ENCODE assay signal across 8 mouse cellular contexts in the genomic region with DNA sequence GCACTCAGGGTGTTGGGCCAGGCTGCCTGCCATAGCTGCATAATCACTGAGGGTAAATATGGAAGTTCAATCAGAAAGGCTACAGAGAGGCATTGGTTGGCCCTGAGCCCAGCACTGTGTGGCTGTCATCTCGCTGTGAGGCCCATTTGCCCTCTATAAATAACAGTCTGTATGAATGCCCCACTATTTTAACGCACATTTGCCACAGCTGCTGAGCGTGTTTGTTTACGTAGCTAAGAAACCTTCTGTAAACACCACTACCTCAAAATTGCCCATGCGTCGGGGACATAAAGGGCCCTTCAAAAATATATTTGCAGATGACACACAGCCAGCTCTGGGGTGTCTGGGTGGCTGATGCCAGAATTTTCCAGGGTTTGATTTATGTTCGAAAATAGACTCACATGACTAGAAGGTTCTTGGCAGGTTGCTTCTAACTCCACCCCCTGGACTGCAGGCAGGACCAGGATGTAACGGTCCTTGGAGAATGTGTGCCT.
DNase-seq lines count a peak whose midpoint lies in the region; ATAC-seq lines count a peak whose summit lies in the region.

No protein-coding gene starts in this region.

- H3K9ac ChIP-seq in midbrain, embryonic 14.5 days (replicated peaks; ENCODE audit: low read length): no peak overlapping the region
- no peak overlapping the region for H3K9ac ChIP-seq in midbrain, embryonic 15.5 days
- H3K9ac ChIP-seq in heart, embryonic 13.5 days: no peak overlapping the region

- no peaks in the 10 kb centered on the region for H3K9me3 ChIP-seq in midbrain, embryonic 14.5 days (ENCODE audit: control insufficient read depth, low read length)
- no peaks in the 10 kb centered on the region for H3K9me3 ChIP-seq in midbrain, embryonic 15.5 days
- H3K9me3 ChIP-seq in heart, embryonic 13.5 days: 0 out of 2 replicates have a peak, but pooled peaks cover 3% of the 10 kb centered on the region

- H3K4me2 ChIP-seq in midbrain, embryonic 14.5 days (ENCODE audit: low read length): no peak overlapping the region
- H3K4me2 ChIP-seq in midbrain, embryonic 15.5 days: no peak overlapping the region
- H3K4me2 ChIP-seq in heart, embryonic 13.5 days: peak overlapping the region; percentile 41

- no peak for ATAC-seq in midbrain, embryonic 14.5 days (ENCODE audit: low FRiP score, low TSS enrichment)
- no peak; the same call in 1 of the 2 replicates for ATAC-seq in midbrain, embryonic 15.5 days (replicated peaks)
- ATAC-seq in heart, embryonic 13.5 days (ENCODE audit: extremely low read depth, insufficient number of reproducible peaks, low FRiP score, low TSS enrichment): peak; percentile 81; the same call in 1 of the 2 replicates
- no peak for ATAC-seq in monocyte, adult 5-6 weeks (replicated peaks; ENCODE audit: insufficient number of reproducible peaks, low FRiP score, low TSS enrichment, poor library complexity, severe bottlenecking)
- ATAC-seq in erythroblast, adult 5-6 weeks (replicated peaks; ENCODE audit: low FRiP score, poor library complexity, severe bottlenecking): no peak
- no peak for ATAC-seq in megakaryocyte progenitor cell, adult 5-6 weeks (replicated peaks; ENCODE audit: poor library complexity)

- H3K27ac ChIP-seq in midbrain, embryonic 14.5 days (replicated peaks; ENCODE audit: low read depth, low read length): no peak overlapping the region
- no peak overlapping the region for H3K27ac ChIP-seq in midbrain, embryonic 15.5 days
- peak overlapping the region; percentile 94 for H3K27ac ChIP-seq in heart, embryonic 13.5 days (replicated peaks)

- WGBS in midbrain, embryonic 14.5 days: 80% methylated on average over 8 of the region's 8 CpGs
- 73% methylated on average over 8 of the region's 8 CpGs for WGBS in midbrain, embryonic 15.5 days
- WGBS in heart, embryonic 13.5 days: 31% methylated on average over 8 of the region's 8 CpGs

- DNase-seq in midbrain, embryonic 14.5 days: peak; percentile 32
- peak; percentile 66 to 70 for DNase-seq in cerebellum, postnatal 36 days
- DNase-seq in lung, postnatal 10 days: peak; percentile 56

- no peak overlapping the region for H3K4me3 ChIP-seq in midbrain, embryonic 14.5 days (replicated peaks; ENCODE audit: low read depth, low read length)
- H3K4me3 ChIP-seq in midbrain, embryonic 15.5 days: no peak overlapping the region
- no peak overlapping the region for H3K4me3 ChIP-seq in heart, embryonic 13.5 days

- H3K36me3 ChIP-seq in midbrain, embryonic 14.5 days (ENCODE audit: control insufficient read depth, insufficient read depth, low read length): no peaks in the 10 kb centered on the region
- no peaks in the 10 kb centered on the region for H3K36me3 ChIP-seq in midbrain, embryonic 15.5 days (replicated peaks)
- no peaks in the 10 kb centered on the region for H3K36me3 ChIP-seq in heart, embryonic 13.5 days

- H3K27me3 ChIP-seq in midbrain, embryonic 14.5 days (ENCODE audit: control insufficient read depth, insufficient read depth, low read length): no peaks in the 10 kb centered on the region
- H3K27me3 ChIP-seq in midbrain, embryonic 15.5 days (replicated peaks): no peaks in the 10 kb centered on the region
- no peaks in the 10 kb centered on the region for H3K27me3 ChIP-seq in heart, embryonic 13.5 days (replicated peaks)

- H3K4me1 ChIP-seq in midbrain, embryonic 14.5 days (ENCODE audit: control insufficient read depth, insufficient read depth, low read length): no peaks in the 10 kb centered on the region
- H3K4me1 ChIP-seq in midbrain, embryonic 15.5 days: no peaks in the 10 kb centered on the region
- H3K4me1 ChIP-seq in heart, embryonic 13.5 days: peaks cover 35% of the 10 kb centered on the region
